Mouse (Mus musculus): ENCODE results near the gene Shisa3. TPM values are rescaled to one million over a fixed set of nuclear protein-coding genes. Genes with fewer than 3 reads are reported as not detected.

Gene Shisa3
- polyA plus RNA-seq, 1 experiment = 0.88 TPM

GRCm38 (mm10) chr5:67631261-67631660 lies 23.6 kb downstream of the Shisa3 start:
- Histone ChIP-seq H3K4me3 (replicated peaks; ENCODE audit: extremely low read depth, low read depth, low read length) (no peak overlapping the region), H3K4me1 (ENCODE audit: control insufficient read depth, insufficient read depth, low read length) (peaks cover 4% of the 10 kb centered on the region; the same call in 1 of the 2 replicates)
- no peak for DNase-seq
- no peak for TF ChIP-seq CTCF (IDR thresholded peaks at IDR 0.05; ENCODE audit: insufficient read depth, low read length)
- TF ChIP-seq POLR2A (IDR thresholded peaks at IDR 0.05; ENCODE audit: borderline replicate concordance, extremely low read depth, low read depth, low read length) = no peak
- WGBS = 96% methylated on average over 12 of the region's 12 CpGs

DNA sequence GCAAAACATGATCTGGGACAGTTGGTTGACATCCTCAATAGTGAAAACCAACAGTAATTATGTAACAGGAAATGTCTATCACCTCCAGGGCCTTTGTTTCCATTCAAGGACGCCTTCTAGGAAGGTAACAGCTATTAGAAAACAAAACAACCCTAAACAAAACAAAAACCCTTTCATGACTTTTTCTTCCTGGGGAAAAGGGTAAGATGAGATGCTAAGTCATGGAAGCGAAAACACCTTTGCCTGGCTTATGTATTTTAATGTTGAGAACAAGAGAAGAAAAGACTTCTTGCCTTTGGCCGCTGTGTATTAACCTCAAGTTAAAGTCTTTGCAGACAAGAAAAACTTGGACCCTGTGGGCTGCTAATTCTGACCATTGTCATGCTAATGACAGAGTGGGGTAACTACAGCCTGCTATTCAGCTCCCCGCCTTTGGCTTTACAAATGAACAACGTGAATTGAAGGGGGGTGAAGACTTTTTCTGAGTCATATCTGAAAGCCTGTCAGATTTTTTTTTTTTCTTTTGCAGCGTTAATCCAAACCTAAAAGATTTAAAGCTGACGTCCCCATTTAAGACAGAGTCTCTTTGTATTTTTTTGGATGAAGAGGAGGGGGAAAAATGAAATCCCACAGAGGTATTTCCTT lies 25.6 kb downstream of the Shisa3 start:
- DNase-seq = no peak
- WGBS = 44% methylated on average over 7 of the region's 7 CpGs
- no peak for TF ChIP-seq POLR2A (IDR thresholded peaks at IDR 0.05; ENCODE audit: borderline replicate concordance, extremely low read depth, low read depth, low read length)
- no peak for TF ChIP-seq CTCF (IDR thresholded peaks at IDR 0.05; ENCODE audit: insufficient read depth, low read length)
- Histone ChIP-seq H3K4me3 (replicated peaks; ENCODE audit: extremely low read depth, low read depth, low read length) (no peak overlapping the region), H3K4me1 (ENCODE audit: control insufficient read depth, insufficient read depth, low read length) (peaks cover 4% of the 10 kb centered on the region; the same call in 1 of the 2 replicates)

GRCm38 (mm10) chr5:67633831-67634268 lies 26.2 kb downstream of the Shisa3 start:
- no peak overlapping the region for H3K4me3 ChIP-seq (replicated peaks; ENCODE audit: extremely low read depth, low read depth, low read length)
- peaks cover 4% of the 10 kb centered on the region; the same call in 1 of the 2 replicates for H3K4me1 ChIP-seq (ENCODE audit: control insufficient read depth, insufficient read depth, low read length)
- no peak for TF ChIP-seq CTCF (IDR thresholded peaks at IDR 0.05; ENCODE audit: insufficient read depth, low read length)
- TF ChIP-seq POLR2A (IDR thresholded peaks at IDR 0.05; ENCODE audit: borderline replicate concordance, extremely low read depth, low read depth, low read length) = no peak
- WGBS = 30% methylated on average over 10 of the region's 10 CpGs
- DNase-seq = no peak

DNA sequence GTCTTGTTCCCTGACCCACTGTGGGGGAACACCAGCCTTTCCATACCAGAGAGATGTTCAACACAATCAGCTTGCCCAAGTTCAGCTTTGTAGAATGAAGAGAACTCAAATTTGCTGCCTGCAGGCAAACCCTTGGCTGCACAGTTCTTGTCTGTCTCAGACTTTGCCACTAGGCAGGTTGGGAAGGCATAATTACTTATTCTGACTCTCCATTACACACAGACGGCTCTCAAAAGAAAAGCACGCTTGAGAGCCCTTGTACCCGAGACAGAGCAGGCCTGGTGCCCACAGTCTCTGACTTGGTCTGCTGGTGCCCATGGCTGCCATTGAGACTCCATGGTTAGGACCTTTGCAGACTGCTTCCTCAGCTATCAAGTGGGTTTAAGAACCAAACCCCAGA lies 26.7 kb downstream of the Shisa3 start:
- 69% methylated on average over 3 of the region's 3 CpGs for WGBS
- Histone ChIP-seq H3K4me1 (ENCODE audit: control insufficient read depth, insufficient read depth, low read length) (peaks cover 4% of the 10 kb centered on the region; the same call in 1 of the 2 replicates), H3K4me3 (replicated peaks; ENCODE audit: extremely low read depth, low read depth, low read length) (no peak overlapping the region)
- TF ChIP-seq CTCF (IDR thresholded peaks at IDR 0.05; ENCODE audit: insufficient read depth, low read length) (no peak), POLR2A (IDR thresholded peaks at IDR 0.05; ENCODE audit: borderline replicate concordance, extremely low read depth, low read depth, low read length) (no peak)
- peak; percentile 25 for DNase-seq

DNA sequence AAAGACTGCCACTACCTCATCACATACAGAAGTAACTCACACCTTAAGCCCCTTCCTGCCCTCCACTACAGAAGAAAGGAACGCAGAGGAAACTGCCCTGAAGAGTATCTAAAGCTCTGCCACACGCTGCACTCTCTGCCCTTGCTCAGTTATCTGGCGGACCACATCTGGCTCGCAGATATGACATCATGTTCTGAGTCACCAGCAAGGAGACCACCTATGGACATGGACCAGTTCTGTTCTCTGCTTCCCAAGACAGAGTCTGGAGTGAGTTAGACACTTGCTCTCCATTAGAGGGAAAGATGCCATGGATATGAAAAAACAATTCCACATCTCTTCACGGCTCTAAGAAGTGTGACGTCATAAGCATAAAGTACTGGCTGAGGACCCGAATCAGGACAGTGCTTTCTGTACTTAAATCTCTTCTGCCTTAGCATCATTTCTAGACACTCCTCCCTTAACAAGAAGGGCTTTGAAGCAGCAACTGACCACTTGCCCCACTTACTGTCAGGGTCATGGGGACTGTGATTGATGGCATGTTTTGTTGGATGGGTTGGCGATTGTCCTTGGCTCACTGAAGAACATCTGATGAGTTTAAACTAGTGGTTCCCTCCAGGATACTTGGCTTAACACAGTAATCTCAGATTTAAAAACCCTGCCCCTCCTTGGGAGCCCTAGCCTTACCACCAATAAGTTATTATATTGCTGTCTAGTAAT lies 33.1 kb downstream of the Shisa3 start:
- no peaks in the 10 kb centered on the region for H3K4me1 ChIP-seq (ENCODE audit: control insufficient read depth, insufficient read depth, low read length)
- TF ChIP-seq CTCF (IDR thresholded peaks at IDR 0.05; ENCODE audit: insufficient read depth, low read length) (no peak), POLR2A (IDR thresholded peaks at IDR 0.05; ENCODE audit: borderline replicate concordance, extremely low read depth, low read depth, low read length) (no peak)
- H3K4me3 ChIP-seq (replicated peaks; ENCODE audit: extremely low read depth, low read depth, low read length) = no peak overlapping the region
- DNase-seq = no peak
- WGBS = 64% methylated on average over 8 of the region's 8 CpGs

- no peak for TF ChIP-seq POLR2A (IDR thresholded peaks at IDR 0.05; ENCODE audit: borderline replicate concordance, extremely low read depth, low read depth, low read length)
- TF ChIP-seq CTCF (IDR thresholded peaks at IDR 0.05; ENCODE audit: insufficient read depth, low read length) = no peak
- 72% methylated on average over 8 of the region's 8 CpGs for WGBS
- Histone ChIP-seq H3K4me3 (replicated peaks; ENCODE audit: extremely low read depth, low read depth, low read length) (no peak overlapping the region), H3K4me1 (ENCODE audit: control insufficient read depth, insufficient read depth, low read length) (no peaks in the 10 kb centered on the region)
- DNase-seq = no peak
These were observed 33.9 kb downstream of the Shisa3 start for GRCm38 (mm10) chr5:67641406-67642120.

- DNase-seq = no peak
- 89% methylated on average over 5 of the region's 5 CpGs for WGBS
- no peak for TF ChIP-seq CTCF (IDR thresholded peaks at IDR 0.05; ENCODE audit: insufficient read depth, low read length)
- TF ChIP-seq POLR2A (IDR thresholded peaks at IDR 0.05; ENCODE audit: borderline replicate concordance, extremely low read depth, low read depth, low read length) = no peak
- H3K4me3 ChIP-seq (replicated peaks; ENCODE audit: extremely low read depth, low read depth, low read length) = no peak overlapping the region
- H3K4me1 ChIP-seq (ENCODE audit: control insufficient read depth, insufficient read depth, low read length) = no peaks in the 10 kb centered on the region
These were observed 36.0 kb downstream of the Shisa3 start for GRCm38 (mm10) chr5:67643537-67644255.

DNA sequence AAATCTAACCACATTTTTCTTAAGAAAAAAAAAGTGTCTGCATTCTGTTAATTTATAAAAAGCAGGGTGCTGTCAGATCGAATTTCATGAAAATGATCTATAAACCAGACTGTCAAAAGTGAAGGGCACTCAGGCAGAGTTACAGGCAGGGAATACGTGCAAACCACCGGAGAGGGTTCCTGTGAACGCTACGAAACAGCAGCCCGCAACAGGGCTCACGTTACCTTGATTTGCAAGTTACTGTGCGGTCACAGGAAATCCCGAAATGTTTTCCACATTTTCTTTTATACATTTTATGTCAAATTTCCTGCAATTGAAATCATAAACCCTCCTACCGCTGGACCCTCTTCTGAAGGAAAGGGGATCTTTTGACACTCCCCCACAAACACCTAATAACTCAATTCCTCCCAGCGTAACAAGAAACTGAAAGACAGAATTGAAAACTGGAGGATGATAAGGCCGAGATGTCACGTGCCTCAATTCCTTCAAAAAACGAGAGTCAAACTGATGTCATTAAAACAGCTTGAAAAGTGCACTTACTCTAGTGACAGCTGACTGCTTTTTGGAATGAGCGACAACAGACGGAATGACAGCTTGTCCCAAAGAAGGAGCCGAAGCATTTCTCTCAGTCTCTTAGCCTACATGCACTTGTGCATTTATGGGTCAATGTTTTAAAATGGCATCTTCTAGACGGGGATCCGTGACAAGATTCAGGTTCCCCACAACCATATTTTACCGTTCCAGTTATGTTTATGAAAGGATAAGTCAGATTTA lies 39.3 kb downstream of the Shisa3 start:
- no peak overlapping the region for H3K4me3 ChIP-seq (replicated peaks; ENCODE audit: extremely low read depth, low read depth, low read length)
- no peak for DNase-seq
- no peak for TF ChIP-seq CTCF (IDR thresholded peaks at IDR 0.05; ENCODE audit: insufficient read depth, low read length)
- no peak for TF ChIP-seq POLR2A (IDR thresholded peaks at IDR 0.05; ENCODE audit: borderline replicate concordance, extremely low read depth, low read depth, low read length)
- WGBS = 78% methylated on average over 20 of the region's 20 CpGs
- no peaks in the 10 kb centered on the region for H3K4me1 ChIP-seq (ENCODE audit: control insufficient read depth, insufficient read depth, low read length)
